19 mouse cellular contexts compared by ENCODE assay signal in genomic region chr2:38023741-38024130, GRCm38 (mm10).
DNase-seq lines count a peak whose midpoint lies in the region; ATAC-seq and TF ChIP-seq lines count a peak whose summit lies in the region.
"Had no signal": no experiment of that assay in that cellular context is flagged by ENCODE, and none has a peak within 500 bp of the region (broad histone marks: within the 10 kb centered on the region; RNA-seq: fewer than 3 reads in every experiment).

No protein-coding gene starts in this region.

- H3K4me3 ChIP-seq in left cerebral cortex, adult 2 months = no peak overlapping the region
- H3K4me3 ChIP-seq in intestine, embryonic 15.5 days (replicated peaks) = no peak overlapping the region
- H3K4me3 ChIP-seq: embryonic facial prominence, embryonic 13.5 days; limb, embryonic 10.5 days; stomach, embryonic 15.5 days had no signal

- TF ChIP-seq CTCF in left cerebral cortex, adult 2 months (IDR thresholded peaks at IDR 0.05) = no peak

- DNase-seq in left cerebral cortex, adult 2 months (ENCODE audit: extremely low spot score in 1 of 2, low spot score in 2 of 2) = no peak
- DNase-seq in left cerebral cortex, adult 11 months (ENCODE audit: low spot score) = no peak
- peak; percentile 57 to 58 for DNase-seq in cerebellum, adult 18-20 months
- DNase-seq in cerebellum, postnatal 10 days = peak; percentile 29 to 61
- peak; percentile 36 for DNase-seq in right cerebral cortex, postnatal 25 days
- DNase-seq in adrenal gland, postnatal 25 days = no peak
- DNase-seq: heart, adult 18-20 months; lung, adult 2 months; lung, postnatal 4 days; retina, postnatal 1 day; thymus, postnatal 25 days had no signal

- WGBS in intestine, embryonic 15.5 days = 75% methylated on average over 4 of the region's 4 CpGs

- H3K4me2 ChIP-seq in intestine, embryonic 15.5 days (replicated peaks) = no peak overlapping the region
- H3K4me2 ChIP-seq: embryonic facial prominence, embryonic 13.5 days; liver, embryonic 11.5 days; midbrain, embryonic 11.5 days; stomach, embryonic 15.5 days had no signal

- intact Hi-C loops in left cerebral cortex, adult 2 months (cut with DNase I) = no loop called here

- H3K27ac ChIP-seq in left cerebral cortex, adult 2 months = peak overlapping the region; percentile 66
- H3K27ac ChIP-seq in intestine, embryonic 15.5 days = no peak overlapping the region
- H3K27ac ChIP-seq: embryonic facial prominence, embryonic 13.5 days; hindbrain, postnatal 0 days; limb, embryonic 10.5 days; stomach, embryonic 15.5 days had no signal

- no peaks in the 10 kb centered on the region for H3K27me3 ChIP-seq in intestine, embryonic 15.5 days (replicated peaks)
- H3K27me3 ChIP-seq: embryonic facial prominence, embryonic 13.5 days; stomach, embryonic 15.5 days had no signal

- H3K9ac ChIP-seq in intestine, embryonic 15.5 days = no peak overlapping the region
- H3K9ac ChIP-seq: embryonic facial prominence, embryonic 13.5 days; stomach, embryonic 15.5 days had no signal

- no peaks in the 10 kb centered on the region for H3K4me1 ChIP-seq in intestine, embryonic 15.5 days (replicated peaks)
- H3K4me1 ChIP-seq: embryonic facial prominence, embryonic 13.5 days; stomach, embryonic 15.5 days had no signal

- no peaks in the 10 kb centered on the region for H3K36me3 ChIP-seq in intestine, embryonic 15.5 days
- H3K36me3 ChIP-seq: embryonic facial prominence, embryonic 13.5 days; limb, embryonic 10.5 days; stomach, embryonic 15.5 days had no signal

- no peaks in the 10 kb centered on the region for H3K9me3 ChIP-seq in intestine, embryonic 15.5 days
- H3K9me3 ChIP-seq: embryonic facial prominence, embryonic 13.5 days; G1E; limb, embryonic 10.5 days; stomach, embryonic 15.5 days had no signal

- no peak for ATAC-seq in intestine, embryonic 15.5 days
- ATAC-seq: hindbrain, postnatal 0 days had no signal

Comparison
In these comparisons a context has a peak if more than half of its experiments do, and no peak if none do; other contexts are left out.
1. DNase-seq: peak in cerebellum, adult 18-20 months (2 of 2), cerebellum, postnatal 10 days (2 of 2) and right cerebral cortex, postnatal 25 days (single experiment); none in left cerebral cortex, adult 2 months (0 of 2), left cerebral cortex, adult 11 months (single experiment) and adrenal gland, postnatal 25 days (single experiment).